Mouse (Mus musculus) layer of hippocampus, adult 2 months (tissue): ENCODE data around the gene Zer1. TPM values are rescaled to one million over a fixed set of nuclear protein-coding genes. Genes with fewer than 3 reads are reported as not detected.
"Not testable (repeated sequence)": the region's sequence is repeated elsewhere in the genome, so short reads cannot be mapped to it uniquely, and the experiment has no call there.

ENCODE experiments used
- DNase-seq, 2 experiments: peaks; one replicate each; pipeline ENCODE4 v3.0.0; 2022; ENCODE audit warnings: low spot score in 2 of 2
- H3K27ac ChIP-seq: fragments of 200-600 bp; 2 replicates; pipeline ENCODE4 v1.8.1; 2022
- H3K4me3 ChIP-seq: fragments of 200-600 bp; 2 replicates; pipeline ENCODE4 v1.8.1; 2022; ENCODE audit warnings: mild to moderate bottlenecking
- CTCF ChIP-seq: fragments of 200-600 bp; conservative IDR thresholded peaks from 2 replicates; pipeline ENCODE4 v1.8.1; 2022; ENCODE audit warnings: antibody characterized with exemption, mild to moderate bottlenecking, moderate library complexity
- total RNA-seq, 2 experiments: library from RNA; stranded (reverse); gene quantifications; 2 replicates each; pipeline ENCODE4 v1.2.3; 2021

The Zer1 gene
- total RNA-seq, 2 experiments from 2014 or later, result 197 to 199 TPM

DNA sequence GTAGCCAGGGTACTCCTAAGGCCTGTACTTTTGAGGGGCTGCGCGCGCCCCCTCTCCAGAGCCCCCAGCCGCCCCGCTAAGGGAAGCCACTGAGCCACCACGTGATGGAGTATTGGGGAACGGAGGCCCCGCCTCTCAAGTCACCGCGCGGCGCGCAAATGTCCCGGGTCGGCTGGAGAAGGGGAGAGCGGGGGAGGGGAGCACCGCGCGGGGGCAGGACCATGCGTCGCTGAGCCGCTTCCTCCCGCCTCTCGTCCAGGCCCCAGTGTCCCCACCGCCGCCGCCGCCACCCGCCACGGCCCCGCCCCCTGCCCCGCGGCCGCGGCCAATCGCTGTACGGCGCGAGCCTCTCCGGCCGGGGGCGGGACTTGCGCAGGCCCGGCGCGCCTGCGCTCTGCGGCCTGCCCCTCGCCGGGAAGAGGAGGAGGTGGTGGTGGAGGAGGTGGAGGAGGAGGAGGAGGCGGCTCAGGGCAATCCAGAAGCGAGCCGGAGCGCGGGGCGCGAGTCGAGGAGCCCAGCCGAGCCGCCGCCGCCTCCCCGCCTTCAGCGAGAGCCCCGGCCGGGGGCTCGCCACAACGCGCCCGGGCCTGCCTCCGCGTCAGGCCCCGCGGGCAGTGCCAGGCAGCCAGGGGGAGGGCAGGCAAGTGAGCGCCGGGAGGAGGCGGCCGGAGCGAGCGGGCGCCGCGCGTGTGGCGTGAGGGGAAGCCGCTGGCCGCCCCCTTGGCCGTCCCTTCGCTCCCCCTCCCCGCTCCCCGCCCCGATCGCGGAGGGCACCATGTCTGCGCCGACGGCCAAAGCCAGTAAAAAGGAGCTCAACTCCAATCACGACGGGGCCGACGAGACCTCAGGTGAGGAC lies 58.1 kb downstream of the Zer1 start:
- Histone ChIP-seq H3K4me3 (peak overlapping the region; percentile 85), H3K27ac (peak overlapping the region; percentile 98)
- DNase-seq, result peak; percentile 93 to 94
- TF ChIP-seq CTCF, result no peak

DNA sequence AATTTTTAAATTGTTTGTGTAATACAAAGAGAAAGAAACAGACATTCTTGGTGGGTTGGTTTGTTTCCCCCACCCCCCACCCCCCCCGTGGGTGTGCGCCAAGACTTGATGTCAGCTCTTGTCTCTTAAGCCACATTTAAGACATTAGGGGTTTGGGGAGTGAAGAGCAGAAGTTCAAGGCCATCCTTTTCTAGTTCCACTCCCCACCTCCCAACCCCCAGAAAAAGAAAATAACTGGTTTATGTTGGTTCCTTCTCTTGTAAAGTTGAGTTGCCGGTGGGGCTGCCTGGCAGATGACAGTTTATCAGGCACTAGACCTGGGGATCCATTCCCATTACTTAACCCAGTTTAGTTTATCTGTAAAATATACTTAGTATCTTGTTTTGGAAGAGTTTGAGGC lies 60.1 kb downstream of the Zer1 start:
- DNase-seq, result no peak
- TF ChIP-seq CTCF, result no peak
- Histone ChIP-seq H3K27ac (no peak overlapping the region), H3K4me3 (no peak overlapping the region)

DNA sequence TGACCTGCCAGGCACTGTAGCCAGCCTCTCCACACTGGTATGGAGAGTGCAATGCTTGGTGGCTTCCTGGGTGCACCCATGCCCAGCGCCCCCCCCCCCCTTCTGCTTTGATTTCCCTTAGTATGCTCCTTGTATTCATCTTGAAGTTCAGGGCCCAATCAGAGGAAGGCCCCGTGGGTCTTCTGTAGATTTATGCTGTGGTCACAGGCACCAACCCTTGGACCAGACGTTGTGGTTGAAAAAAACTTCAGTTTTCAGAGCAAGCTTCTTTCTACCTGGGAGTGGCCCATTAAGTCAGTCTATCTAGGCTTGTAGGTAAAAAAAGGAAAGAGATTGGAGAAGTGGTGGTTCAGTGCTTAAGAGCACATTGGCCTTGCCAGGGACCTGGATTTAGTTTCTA lies 60.6 kb downstream of the Zer1 start:
- no peak for DNase-seq
- Histone ChIP-seq H3K27ac (no peak overlapping the region), H3K4me3 (no peak overlapping the region)
- no peak for TF ChIP-seq CTCF

DNA sequence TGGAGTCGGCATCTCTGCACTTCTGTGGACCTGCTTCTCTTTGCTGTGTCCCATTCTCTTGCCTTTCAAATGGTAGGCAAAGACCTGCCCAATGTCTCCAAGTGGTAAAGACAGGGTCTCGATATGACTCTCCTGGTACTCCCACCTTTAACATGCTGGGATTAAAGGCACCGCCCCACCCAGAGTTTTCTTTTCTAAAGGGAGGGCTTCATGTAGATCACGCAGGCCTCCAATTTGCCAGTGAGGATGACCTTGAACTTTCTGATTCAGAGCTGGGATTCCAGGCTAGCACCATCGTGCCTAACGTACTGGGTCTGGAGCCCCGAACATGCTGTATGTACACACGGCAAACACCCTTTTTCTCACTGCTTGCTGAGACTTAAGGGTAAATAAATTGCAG lies 61.1 kb downstream of the Zer1 start:
- no peak for TF ChIP-seq CTCF
- peak overlapping the region; percentile 55 for H3K4me3 ChIP-seq
- H3K27ac ChIP-seq, result peak overlapping the region; percentile 84; the same call in 1 of the 2 replicates
- DNase-seq, result no peak

DNA sequence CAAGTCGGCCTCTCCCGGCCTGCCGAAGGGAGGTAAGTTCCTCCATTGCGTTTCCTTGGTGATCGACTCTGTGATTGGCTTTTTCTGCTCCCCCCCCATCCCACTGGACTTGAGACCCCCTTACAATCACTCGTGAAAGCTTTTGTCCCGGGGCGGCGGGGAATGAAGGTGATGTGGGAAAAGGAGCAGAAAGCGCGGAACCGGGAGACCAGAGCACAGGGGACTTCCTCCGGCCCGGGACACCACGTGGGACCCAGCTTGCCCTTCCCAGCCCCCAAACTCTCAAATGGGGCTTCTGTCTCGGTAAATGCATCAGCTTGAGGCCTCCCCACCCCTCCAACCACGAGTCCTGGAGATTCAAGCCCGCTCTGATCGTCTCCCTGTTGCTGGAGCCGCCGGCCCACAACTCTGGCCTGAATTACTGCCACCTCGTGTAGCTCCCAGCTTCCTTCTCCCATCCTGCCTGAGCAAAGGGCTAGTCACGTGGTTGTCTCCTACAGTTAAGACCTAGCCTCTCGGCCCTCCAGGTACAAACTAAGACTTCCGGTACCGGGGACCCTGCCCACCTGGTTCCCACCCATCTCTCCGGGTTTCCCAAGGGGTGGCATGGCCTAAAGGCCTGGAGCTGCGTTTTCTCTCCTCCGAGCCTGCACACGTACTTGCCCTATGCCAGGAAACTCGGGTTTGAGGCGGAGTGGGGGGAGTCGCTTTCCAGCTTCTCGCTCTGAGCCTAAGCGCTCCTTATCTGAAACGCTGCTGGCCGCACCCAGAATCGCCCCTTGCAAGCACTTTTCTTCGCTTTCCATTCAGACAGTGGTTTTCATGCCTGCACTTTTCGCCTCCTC lies 61.9 kb downstream of the Zer1 start:
- Histone ChIP-seq H3K27ac (peak overlapping the region; percentile 84), H3K4me3 (peak overlapping the region; percentile 55)
- TF ChIP-seq CTCF, result no peak
- DNase-seq, result peak in 1 of 2 experiments; percentile 24

DNA sequence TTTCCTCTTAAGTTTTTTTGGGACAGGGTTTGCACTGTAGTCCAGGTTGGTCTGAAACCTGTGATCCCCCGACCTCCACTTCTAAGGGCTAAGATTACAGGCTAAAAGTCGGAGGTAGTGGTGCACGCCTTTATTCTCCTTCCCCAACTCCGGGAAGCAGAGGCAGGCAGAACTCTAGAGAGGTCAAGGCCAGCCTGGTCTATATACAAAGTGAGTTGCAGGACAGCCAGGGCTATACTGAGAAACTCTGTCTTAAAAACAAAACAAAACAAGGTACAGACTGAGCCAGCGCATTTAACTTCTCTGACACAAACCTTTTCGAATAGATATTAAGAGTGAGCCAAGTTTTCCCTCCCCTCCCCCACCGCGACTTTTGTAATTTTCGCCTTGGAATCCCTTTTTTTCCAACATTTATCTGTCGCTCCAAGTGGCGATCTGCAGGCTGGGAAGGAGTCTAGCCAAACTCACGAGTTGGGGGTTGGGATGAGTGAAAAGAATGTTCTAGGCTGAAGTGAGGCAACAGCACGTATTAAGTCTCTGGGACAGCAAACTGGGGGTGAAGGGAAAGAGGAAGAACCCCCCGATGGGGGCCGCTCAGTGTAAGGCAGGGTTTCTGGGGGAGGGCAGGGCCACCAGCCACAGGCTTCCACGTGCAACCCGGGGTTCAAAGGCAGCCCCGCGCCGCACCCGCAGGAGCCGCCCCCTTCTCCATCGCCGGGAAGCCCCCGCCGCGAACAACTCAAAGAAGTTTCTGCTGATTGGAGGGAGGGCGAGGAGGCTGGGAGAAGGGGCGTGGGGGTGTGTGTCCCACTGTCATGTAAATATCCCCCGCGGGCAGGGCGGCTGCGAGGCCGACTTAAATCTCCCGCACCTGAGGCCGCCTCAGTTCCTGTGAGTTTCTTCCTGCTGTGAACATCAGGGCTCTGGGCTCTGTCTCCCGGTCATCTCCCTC lies 62.9 kb downstream of the Zer1 start:
- peak overlapping the region; percentile 55 for H3K4me3 ChIP-seq
- no peak for TF ChIP-seq CTCF
- H3K27ac ChIP-seq, result peak overlapping the region; percentile 84
- no peak for DNase-seq

DNA sequence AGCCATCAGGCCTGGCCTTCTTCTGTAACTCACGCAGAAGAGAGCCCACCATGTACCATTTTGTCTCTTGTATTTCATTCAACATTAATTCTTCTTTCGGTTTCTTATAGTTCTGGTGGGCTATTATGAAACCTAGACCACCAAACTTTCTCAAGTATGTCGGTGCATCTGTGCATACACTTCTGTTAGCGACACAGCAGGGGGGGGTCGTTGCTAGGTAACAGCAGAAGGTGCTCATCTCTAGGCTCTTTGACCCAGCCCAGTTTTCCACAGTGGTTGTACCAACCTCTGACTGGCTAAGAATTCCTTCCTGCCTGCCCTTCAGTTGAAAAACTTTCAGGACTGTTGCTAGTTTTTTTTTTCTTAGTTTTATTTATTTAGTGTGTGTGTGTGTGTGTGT lies 66.0 kb downstream of the Zer1 start:
- no peak overlapping the region for H3K4me3 ChIP-seq
- DNase-seq, result no peak
- TF ChIP-seq CTCF, result no peak
- H3K27ac ChIP-seq, result no peak overlapping the region

DNA sequence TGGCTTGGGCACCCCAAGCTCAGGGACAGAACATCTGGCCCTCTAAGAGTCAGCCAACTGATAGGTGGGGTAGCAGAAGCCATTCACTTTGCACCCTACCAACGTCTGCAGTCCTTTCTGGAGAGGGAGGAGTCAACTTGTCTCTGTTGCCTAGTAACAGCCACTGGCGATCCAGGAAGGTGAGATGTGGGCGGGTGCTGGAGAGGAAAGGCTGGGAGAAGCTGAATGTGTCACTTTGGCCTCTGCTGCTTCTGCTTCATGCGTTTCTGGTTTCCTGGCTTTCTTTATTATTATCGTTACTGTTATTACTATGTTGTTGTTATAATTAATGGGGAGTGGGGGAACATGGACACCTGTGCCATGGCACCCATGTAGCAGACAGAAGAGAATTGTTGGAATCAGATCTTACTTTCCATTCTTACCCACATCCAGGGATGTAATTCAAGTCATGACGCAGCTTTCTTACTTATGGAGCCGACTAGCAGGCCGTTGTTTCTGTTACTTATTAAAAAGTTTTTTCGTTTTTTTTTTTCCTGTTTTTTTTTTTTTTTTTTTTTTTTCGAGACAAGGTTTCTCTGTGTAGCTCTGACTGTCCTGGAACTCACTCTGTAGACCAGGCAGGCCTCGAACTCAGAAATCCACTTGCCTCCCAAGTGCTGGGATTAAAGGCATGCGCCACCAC lies 67.0 kb downstream of the Zer1 start, which contains the start of gene Set:
TSS of gene Set (plus strand) at position 156 of the 682 bp plus-strand sequence.
- Histone ChIP-seq H3K4me3 (no peak within 1 kb of the TSS), H3K27ac (no peak within 1 kb of the TSS)
- no peak for DNase-seq
- no peak for TF ChIP-seq CTCF

DNA sequence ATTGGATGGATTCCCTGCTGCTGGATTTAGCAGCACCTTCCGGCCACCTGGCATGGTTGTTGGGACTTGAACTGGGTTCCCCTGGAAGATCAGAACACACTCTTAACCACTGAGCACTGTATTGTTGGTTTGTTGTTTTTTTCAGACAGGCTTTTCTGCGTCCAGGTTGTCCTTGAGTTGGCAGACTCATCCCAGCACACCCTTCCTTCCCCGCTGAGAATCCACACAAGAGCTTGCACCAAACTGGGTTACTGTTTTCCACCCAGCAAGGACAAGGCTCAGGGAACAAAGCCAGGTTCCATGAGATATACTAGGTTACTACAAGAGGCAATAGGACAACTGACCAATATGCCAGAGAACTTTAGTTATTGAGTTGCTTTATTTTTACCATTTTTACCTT lies 67.6 kb downstream of the Zer1 start:
- Histone ChIP-seq H3K27ac (no peak overlapping the region), H3K4me3 (no peak overlapping the region)
- no peak for TF ChIP-seq CTCF
- no peak for DNase-seq

DNA sequence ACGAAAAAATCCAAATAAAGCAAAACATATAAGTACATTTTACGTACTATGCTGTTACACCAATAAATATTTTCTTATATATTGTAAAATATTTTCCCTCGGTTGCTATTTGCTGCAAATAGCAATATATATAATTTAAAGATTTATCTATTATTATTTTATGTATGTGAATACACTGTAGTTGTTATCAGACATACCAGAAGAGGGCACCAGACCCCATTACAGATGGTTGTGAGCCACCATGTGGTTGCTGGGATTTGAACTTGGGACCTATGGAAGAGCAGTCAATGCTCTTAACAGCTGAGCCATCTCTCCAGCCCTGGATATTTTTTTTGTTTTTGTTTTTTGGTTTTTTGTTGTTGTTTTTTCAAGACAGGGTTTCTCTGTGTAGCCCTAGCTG lies 69.1 kb downstream of the Zer1 start:
- not testable (repeated sequence) for H3K4me3 ChIP-seq, DNase-seq, H3K27ac ChIP-seq
- TF ChIP-seq CTCF, result peak; percentile 60

DNA sequence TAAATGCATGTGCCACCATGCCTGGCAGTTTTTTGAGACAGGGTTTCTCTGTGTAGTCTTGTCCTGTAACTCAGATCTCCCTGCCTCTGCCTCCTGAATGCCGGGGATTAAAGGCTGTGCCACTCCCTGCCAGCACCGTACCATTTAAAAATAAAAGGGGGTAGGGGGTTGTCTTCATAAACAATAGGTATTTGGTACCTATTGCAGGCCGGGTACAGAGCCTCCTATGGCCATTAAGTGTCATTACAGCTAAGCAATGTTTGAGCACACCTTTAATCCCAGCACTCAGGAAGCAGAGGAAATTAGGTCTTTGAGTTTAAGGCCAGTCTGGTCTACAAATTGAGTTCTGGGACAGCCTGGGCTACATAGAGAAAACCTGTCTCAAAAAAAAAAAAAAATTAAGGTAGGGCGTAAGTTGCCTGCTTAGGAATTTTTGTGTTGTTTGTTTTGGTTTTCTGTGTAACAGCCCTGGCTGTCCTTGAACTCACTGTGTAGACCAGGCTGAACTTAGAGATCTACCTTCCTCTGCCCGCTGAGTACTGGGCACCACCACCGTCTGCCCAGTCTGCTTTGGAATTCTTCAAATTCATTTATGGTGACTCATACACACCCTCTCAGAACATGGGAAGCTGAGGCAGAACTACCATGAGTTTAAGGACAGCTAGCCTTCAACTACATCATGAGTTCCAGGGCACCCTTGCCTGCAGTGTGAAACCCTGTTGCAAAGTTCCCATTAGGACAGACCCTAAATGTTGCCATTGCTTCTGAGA lies 72.2 kb downstream of the Zer1 start:
- peak; percentile 72 for TF ChIP-seq CTCF

More for the DNA sequence above, 72.2 kb downstream of the Zer1 start:
- Histone ChIP-seq H3K4me3 (no peak overlapping the region), H3K27ac (no peak overlapping the region)
- DNase-seq, result no peak
